Mouse (Mus musculus): ENCODE measurements around the gene Plcg2. TPM values are rescaled to one million over a fixed set of nuclear protein-coding genes. Genes with fewer than 3 reads are reported as not detected.

Gene Plcg2
- total RNA-seq, 1 experiment from 2014 or later = 3.4 TPM

DNA sequence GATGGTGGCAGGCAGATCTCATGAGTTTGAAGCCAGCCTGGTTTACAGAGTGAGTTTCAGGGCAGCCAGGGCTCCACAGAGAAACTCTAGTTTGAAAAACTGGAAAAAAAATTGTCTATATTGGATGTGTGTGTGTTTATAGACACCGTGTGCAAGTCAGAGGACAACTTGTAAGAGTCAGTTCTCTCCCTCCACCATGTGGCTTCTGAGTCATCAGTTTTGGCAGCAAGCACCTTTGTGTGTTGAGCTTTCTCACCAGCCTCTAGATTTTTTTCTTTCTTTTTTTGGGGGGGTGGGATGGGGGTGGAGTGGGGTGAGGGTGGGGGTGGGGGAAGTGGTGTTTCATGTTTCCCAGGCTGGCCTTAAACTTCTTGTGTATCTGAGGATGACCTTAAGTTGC is 12.8 kb upstream of the Plcg2 start:
- DNase-seq = no peak

DNA sequence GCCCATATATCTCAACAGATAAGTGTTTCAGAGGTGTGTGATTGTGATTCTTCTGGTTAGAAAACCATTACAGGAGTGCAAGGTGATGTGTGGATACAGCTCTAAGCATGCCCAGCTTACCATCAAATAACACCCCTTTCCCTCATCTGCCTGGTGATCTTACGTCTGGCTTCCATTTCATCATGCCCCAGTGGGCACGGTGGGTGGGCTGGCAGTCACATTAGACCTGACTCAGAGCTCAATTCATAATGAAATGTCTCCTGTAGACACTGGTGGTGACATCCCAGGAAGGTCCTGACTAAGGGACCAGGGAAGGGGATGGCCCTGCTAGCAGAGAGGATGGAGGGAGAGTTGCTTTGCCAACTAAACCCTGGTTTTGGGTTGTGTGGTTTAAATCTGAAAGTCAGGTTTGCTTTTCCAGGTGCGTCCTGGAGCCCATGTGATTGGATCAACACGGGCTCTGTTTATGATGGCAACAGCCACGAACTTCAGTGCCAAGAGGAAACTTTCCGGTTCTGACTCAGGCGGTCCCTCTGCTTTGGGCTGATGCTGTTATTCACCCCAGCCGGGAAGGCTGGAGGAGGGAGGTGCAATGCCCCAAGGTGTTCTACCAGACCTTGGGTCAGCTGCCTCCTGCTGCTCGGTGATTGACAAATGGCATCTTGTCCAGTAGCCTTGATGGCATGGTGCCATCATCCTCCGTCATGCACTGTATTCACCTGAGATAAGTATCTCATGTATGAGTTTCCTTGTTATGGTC is 9.7 kb upstream of the Plcg2 start:
- DNase-seq = no peak

DNA sequence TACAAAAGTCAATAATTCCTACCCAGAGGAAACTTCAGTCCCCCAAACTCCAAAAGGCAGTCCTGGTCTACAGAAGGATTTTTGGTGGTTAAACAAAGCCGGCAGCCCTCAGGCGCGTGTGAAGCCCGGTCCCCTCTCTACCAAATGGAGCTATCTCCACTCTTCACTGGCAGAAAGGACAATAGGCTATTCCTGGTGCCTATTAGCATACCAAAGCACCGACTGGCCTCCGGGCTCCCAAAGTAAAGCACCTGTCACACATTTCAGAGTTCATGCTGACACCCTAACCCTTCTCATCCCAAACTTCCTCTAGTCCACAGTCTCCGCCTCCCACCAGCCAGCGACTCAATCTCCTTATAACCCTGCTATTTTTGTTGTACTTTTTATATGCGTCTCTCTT is 4.5 kb upstream of the Plcg2 start:
- DNase-seq = no peak

DNA sequence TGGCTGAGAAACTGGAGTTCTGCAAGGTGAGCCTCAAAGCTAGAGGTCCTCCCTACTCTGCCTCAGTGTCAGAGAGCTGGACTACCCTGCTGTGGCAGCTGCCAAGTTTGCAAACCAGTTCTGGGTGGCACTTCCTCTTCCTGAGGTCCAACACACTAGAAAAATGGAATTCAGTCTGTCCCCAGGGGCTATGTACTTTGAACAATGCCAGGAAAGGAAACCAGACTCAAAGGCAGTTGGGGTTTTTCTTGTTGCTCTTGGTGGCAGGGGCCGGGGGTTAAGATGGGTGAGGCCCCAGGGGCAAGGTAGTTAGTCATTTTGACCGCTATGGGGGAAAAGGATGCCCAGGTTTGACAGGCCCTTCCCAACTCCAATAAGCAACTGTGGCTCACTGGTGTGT is 3.2 kb upstream of the Plcg2 start:
- no peak for DNase-seq

DNA sequence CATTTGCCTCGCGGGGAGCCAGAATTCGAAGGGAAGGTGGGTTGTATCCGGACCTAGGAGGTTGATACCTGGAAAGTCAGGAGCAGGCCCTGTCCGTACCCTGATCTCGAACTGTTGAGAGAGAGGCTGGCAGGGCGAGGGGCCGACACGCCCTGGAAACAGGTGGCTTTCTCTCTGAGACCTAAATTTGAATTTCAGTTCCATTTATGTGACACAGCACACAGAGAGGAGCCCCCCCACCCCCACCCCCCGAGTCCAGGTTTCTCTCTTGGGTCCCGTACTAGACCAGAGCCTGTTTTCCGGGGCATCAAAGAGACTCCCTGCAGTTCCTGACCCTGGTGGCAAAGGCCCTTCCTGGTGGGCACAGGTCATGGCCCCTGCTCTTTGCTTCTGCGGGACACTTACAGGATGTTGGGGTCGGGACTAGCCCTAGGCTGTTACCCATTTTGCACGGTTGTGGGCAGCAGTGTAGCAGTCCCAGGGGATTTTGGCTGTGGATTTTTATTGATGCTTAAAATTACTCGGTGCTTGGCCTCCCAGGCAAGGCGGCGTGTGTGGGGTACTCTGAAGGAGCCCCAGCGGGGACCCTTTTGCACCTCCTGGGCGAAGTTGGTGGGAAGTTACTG is 937 bp downstream of the Plcg2 start:
- DNase-seq = no peak

DNA sequence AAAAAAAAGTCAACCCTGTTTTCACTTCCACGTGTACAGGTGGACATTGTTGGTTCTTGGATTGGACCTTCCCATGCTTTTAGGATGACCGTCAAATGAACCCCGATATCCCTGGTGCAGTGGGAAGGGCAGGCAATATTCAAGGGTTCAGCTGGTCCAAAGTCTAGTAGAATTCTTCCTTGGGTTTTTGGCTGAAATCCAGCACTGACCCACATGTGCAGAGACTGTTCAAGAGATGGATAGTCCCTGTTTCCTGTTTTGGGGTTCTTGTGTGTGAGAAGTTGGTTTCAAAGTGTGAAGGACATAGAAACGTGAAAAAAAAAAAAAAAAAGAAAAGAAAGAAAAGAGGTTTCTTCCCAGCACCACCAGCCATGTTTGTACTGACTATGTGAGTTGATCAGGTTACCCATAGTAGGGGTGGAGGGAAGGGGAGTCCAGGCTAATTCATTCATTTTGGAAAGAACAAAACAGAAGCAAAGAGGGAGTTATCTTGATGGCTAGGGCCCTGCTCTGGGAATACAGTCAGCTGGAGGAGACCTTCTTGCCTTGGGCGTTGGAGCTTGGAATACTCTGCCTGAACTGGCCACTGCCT is 2.2 kb downstream of the Plcg2 start:
- DNase-seq = no peak

DNA sequence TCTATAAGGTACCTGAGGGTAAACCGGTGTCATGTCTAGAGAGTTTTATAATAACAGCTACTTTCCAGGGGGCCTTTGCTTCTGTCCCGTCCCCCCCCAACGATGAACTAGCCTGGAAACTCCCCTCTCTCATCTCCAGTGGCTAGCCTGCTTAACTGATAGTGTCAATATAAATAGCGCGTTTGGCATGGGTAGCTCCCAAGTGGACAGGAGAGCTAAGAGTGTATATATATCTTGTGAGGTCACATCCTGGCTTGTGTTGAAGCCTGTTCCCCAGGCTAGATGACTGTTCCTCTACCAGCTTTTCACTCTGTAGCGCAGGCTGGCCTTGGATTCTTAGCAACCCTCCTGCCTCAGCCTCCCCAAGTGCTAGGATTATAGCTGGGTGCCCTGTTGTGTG is 3.2 kb downstream of the Plcg2 start:
- DNase-seq = no peak

DNA sequence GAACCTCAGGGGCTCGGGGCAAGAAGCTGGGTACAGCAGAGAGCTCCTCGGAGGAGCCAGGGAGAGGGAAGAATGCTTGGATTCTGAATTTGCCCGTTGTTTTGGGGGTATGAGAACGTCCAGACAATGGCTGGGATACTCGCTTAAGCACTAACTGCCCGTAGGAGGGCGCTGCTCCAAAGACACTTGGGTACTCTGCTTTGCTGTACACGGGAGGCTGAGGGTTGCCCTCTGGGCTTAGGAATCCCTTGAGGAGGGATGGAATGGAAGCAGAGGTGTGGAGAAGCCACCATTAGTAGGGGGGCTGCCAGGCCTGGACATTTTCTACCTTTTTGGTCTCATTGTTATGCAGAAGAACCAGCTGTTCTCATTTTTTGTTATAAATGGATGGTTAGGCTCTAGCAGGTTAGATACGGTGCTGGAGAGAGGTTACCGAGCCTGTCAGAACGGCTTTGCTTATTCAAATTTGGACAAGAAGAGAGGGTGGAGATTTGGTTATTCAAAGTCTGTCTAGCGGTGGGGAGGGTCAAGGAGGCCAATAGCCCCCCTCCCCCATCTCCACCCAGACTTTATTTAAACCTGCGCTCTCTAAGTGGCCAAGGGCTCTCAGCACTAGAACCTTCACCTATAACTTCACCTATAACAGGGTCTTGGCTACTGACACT is 5.4 kb downstream of the Plcg2 start:
- no peak for DNase-seq

DNA sequence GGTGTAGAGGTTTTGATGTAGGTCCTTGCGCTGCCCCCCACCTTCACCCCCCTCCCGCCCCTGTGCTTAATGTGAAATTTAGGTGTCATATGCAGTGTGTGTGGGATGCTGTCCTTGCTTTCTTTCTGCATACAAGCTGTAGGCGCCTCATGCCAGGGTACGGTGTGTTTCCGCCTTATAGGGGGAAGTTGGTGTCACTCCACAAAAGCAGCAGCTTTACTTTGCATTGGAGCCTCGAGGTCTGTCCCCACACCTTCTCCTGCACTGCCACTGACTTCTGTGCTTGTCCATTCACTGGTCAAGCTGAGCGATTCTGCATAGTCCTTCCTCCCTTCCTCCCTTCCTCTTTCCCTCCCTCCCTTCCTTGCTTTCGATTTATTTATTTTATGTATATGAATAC is 9.6 kb downstream of the Plcg2 start:
- no peak for DNase-seq

DNA sequence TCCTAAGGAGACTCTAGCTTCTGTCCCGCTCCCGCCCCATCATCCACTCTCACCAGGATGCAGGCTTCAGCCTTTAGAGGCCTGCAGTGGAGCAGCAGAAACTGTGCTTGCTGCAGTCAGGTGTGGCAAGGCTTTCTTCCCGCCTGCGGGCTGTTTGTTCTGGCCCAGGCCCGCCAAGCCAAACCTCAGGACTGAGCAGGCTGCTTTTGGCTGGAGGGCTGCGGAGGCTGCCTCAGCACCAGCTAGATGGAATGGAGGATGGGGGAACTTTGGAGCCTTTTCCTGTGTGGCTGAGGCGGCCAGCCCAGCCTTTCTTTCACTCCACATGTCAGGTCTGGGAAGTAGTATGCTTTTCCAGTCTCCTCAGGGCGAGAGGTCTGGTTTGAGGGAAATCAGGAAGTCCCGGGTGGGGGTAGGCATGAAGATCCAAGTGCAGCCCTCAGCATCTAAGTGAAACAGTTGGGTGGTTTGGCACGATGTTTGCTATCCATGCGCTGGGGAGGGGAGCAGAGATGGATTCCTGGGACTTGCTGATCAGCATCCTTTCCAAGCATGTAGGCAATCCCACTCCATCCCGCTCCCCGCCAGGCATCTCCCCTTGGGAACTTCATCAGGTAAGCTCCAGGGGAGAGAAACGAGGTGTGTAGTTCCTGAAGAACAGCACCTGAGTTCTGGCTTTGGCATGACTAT is 18.9 kb downstream of the Plcg2 start:
- DNase-seq = no peak

DNA sequence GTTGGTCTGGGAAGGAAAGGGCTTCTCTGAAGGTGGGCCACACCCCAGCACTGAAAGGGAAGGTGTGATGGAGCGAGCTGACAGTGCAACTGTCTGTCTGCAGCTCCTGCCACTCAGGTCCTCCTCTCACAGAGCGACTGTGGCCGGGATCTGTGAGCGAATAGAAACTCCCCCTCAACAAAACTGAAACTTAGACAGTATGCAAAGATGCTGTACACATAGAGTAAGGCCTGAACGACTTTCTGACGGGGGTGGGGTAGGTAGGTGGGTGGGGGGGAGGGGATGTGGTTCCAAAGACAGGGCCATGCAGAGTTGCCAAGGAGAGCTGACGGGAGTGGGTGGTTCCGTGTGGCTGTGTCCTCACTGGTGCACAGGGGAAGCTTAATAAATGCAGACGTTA is 19.8 kb downstream of the Plcg2 start:
- no peak for DNase-seq

DNA sequence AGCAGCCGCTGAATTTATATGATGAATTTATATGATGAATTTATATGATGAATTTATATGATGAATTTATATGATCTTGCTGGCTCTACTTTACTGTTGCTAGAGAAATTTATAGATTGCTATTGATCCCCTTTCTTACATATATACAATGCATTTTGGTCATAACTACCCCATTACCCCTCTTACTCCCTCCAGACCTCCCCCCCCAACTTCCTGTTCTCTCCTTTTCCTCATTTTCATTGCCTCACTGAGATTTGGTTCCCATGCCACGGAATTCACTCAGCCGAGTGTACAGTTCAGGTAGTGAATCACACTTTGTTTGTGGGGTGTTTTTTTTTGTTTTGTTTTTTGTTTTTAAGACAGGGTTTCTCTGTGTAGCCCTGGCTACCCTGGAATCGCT is 20.8 kb downstream of the Plcg2 start:
- DNase-seq = no peak

DNA sequence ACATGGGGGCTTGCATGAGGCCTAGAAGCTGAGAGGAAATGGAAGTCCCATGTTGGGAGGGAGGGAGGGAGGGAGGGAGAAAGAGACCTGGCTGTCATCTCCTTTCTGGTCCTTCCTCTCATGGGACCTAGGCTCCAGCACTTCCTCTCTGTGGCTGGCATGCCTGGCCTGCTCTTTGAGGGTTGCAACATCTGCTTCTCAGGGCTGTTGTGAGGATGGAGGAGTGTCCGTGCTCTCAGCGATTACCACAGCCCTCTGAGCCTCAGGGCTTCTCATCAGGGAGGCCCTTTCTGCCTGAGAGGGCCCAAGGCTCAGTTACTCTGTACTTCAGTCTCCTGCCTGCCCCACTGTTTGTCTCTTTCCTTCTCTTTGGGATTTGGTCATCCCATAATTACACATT is 28.1 kb downstream of the Plcg2 start:
- peak; percentile 30 for DNase-seq

DNA sequence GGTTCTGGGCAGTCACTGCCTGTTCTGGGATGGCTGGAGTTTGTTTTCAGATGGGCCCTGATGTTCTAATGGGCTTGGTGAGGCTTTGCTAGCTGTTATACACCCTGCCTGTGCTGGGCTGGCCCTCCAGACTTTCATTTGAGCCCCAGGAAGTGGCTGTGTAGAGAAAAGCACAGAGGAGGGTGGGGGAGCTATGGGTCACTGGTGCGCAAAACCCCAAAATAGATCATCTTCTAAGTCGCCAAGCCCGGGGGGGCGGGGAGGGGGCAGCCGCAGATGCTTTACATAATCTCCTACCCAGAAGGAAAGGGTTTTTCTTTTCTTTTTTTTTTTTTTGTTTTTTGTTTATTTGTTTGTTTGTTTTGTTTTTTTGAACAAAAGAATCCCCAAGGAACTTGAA is 29.9 kb downstream of the Plcg2 start:
- DNase-seq = no peak

DNA sequence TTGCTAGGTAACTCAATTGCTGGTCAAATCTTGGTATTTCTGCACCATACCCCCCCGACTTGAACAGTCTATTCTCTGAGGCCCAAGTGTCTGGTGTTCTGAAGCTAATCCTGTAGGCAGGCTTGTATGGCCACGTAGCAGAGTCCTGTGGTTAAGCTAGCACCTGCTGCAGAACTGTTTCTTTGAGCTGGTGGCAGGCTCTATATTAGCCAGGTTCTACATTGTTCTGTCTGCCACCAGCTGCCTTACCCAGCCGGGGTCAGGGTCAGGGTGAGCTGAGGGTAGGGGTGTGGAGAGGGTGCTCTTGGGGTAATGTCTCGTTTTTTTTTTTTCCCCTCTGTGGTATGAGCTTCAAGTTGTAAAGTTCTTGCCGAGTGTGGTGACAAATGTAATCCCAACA is 31.1 kb downstream of the Plcg2 start:
- DNase-seq = no peak

DNA sequence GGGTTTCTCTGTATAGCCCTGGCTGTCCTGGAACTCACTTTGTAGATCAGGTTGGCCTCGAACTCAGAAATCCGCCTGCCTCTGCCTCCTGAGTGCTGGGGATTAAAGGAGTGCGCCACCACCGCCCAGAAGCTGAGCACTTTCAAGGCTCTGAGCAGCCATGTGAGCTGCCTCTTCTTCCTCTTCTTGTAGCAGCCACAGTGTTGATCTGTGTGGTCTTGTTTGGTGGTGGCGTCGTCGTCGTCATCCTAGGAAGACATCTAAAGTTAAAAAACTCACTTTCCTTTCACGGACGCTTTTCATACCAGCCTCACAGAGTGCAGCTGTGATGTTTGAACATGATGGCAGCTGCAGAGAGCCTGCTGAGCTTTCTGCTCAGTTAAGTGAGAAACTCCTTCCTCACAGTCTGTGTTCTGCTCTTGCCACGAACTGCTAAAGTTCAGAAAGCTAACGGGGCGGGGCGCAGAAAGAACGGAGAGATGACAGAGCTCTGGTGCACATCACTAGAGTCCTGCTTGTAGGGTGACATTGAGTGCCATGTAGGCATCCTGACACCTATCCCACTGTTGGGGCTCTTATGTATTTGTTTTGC is 34.4 kb downstream of the Plcg2 start:
- DNase-seq = no peak

DNA sequence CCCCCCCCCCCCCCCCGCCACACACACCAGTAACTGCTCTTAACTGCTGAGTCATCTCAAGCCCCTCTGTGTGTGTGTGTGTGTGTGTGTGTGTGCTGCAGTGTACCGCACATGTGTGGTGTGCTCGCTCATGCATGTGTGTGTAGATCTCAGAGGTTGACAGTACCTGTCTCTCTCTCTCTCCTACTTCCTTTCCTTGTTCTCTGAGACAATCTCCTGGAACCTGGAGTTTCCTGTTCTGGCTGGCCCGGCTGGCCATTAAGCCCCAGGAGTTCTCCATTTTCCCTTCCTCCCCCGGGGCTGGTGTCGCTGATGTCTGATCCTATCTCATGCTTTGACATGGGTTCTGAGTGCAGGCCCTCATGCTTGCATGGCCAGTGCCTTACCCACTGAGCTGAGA is 38.8 kb downstream of the Plcg2 start:
- DNase-seq = no peak

DNA sequence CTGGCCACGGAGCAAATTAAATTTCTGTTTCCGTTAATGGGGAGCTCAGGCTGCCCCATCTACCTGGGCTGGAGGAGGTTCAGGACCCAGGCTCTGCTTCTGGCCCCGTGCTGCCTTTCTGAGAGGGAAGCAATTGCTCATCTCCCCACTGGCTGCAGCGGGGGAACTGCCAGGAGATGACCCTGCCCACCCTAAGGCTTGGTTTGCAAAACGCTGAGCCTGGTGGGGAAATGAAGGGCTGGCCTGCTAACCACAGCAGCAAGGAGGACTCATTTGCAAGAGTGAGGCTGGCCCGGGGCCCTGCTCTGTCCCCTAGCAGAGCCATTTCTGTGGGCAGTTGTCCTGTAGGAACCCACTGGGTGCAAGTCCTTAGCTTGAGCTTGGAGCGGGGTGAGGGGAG is 39.7 kb downstream of the Plcg2 start:
- no peak for DNase-seq

DNA sequence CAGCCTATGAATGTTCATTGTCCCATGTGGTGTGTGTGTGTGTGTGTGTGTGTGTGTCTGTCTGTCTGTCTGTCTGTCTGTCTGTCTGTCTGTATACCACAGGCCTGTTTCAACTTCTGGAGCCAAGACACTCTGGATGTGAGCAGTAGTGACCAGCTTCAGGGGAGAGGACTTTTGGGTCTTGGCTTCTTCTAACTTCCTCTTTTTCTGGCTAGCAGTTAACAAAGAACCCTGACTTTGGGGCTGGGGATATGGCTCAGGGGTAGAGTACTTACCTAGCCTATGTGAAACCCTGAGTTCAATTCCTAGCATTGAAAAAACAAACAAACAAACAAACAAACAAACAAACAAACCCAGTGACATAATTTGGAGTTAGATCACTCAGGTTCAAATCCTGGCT is 44.9 kb downstream of the Plcg2 start:
- DNase-seq = no peak

DNA sequence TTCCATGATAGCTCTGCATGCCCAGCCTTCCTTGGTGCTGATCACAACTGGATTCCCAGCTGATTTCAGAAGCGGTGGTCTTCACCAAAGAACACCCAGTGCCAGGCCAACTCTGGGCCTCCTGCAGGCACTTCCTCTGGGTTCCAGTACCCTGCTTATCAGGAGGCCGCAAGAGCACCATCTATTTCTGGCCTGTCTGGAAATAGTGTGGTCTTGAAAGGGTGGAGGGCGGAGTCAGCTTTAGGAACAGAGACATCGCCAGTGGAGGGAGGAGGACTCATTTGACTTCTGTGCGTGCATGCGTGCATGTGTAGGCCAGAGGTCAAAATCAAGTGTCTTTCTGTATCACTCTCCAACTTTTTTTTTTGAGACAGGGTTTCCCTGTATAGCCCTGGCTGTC is 45.7 kb downstream of the Plcg2 start:
- no peak for DNase-seq

DNA sequence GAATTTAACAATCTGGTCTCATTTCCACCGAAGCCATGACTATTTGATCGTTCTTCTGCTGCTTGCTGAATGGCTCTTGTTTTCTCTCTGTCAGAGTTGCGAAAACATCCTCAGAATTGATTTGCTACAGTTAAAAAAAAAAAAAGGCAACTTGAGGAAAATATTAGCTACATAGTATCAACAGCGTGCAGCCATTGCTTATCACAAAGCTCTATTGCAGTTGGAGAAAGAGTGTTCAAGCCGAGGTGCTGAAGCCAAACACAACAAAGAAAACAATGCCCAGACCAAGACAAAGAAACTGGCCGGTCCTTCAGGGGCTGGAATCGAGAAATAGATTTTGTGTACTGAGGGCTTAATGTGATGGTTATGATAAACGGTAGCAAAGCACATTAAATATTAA is 47.0 kb downstream of the Plcg2 start:
- no peak for DNase-seq

DNA sequence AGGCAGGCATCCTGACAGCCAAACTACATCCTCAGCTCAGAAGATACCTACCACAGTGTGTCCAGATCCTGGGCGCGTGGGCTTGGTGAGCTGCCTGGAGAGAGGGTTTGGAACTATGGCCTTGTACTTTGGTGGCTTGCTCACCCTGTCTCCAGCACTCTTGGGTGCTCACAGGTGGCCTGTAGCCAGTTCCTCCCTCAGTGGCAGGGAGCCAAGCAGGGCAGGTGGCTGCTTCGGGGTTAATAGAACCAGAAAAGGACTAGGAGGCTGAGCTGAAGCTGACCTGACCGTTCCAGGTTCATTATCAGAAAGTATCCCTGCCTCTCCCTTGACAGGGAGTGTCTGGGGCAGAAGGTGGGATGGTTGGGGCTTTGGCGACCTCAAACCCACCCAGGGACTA is 48.3 kb downstream of the Plcg2 start:
- DNase-seq = peak; percentile 62
